Mouse (Mus musculus) gastrocnemius, postnatal 14 days (tissue): ENCODE measurements around the gene Gbe1. TPM values are rescaled to one million over a fixed set of nuclear protein-coding genes. Genes with fewer than 3 reads are reported as not detected.
A peak's percentile ranks its signal among the peaks of the same experiment; 100 is the strongest.

Experiments used
- DNase-seq: peaks from one replicate; pipeline ENCODE4 v3.0.0; 2021; ENCODE audit warnings: mixed read lengths
- intact Hi-C: fragments of 180-260 bp; cut with DNase I; formaldehyde crosslinking; loops from one replicate; pipeline ENCODE4 v1.15.1; 2025; ENCODE audit warnings: low total_unique reads
- long read RNA-seq, 2 experiments: library from polyadenylated mRNA; stranded (forward); transcript quantifications; one replicate each; pipeline ENCODE4 v2.0.0; 2021
- total RNA-seq, 2 experiments: library from RNA; stranded (reverse); gene quantifications; 2 replicates each; pipeline ENCODE4 v1.2.3; 2021

Gene Gbe1
- 10 to 100 TPM; 46.8 to 50.3 TPM for total RNA-seq
- long read RNA-seq, experiment 1, partial matches to known transcripts, result 10 of 74 reads
- long read RNA-seq, experiment 1, other reads (novel, unspliced or antisense), result 64 of 74 reads
- long read RNA-seq, experiment 2, partial matches to known transcripts, result 5 of 92 reads
- long read RNA-seq, experiment 2, other reads (novel, unspliced or antisense), result 87 of 92 reads

- intact Hi-C loops, result no loop called here
Observed at GRCm38 (mm10) chr16:70313886-70314577, at the start of gene Gbe1. Gene Gbe1, plus strand, starts transcription at chr16:70313949.

DNA sequence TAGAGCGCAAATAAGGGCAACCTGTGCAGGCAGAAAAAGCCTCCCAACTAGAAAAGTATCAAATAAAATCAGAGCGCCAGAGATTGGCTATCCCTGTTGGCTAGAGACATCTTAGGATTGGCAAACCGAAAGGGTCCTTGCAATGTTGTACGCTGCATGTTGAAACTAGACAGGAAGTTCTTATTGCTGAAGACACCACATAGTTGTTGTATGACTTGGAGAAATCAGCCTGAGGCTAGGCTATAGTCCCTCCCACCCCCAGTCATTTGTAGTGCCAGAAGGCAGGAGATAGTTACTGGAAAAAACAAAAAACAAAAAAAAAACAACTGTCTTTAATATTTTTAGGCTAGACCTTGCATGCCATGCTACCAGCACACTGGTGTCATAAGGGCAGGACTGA, 3.1 kb upstream of the Gbe1 start:
- intact Hi-C loops, result no loop called here
- DNase-seq, result no peak

More at GRCm38 (mm10) chr16:70313886-70314577, at the start of gene Gbe1:
- DNase-seq, result peak; percentile 95

DNA sequence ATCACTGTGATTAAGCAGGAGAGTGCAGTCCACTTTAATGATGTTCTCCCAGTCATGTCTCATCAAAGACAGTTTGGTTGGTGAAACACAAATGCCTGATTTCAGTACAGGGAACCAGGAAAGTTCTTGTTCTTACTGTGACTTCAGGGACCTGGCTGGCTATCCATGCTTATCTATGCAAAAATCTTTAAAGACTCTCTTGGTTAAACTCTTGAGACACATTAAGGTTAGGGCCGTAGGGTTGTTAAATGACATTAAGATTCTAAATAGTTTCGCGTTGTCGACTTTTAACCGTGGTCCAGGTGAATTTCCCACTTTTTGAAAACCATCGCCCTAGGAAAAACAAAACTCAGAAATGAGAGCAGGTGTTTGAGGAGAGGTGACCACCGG, 258 bp upstream of the Gbe1 start:
- intact Hi-C loops, result no loop called here
- DNase-seq, result no peak

GRCm38 (mm10) chr16:70314578-70314930, 805 bp downstream of the Gbe1 start:
- intact Hi-C loops, result no loop called here
- no peak for DNase-seq

- DNase-seq, result no peak
- intact Hi-C loops, result no loop called here
Observed at GRCm38 (mm10) chr16:70315261-70315660, 1.5 kb downstream of the Gbe1 start.

GRCm38 (mm10) chr16:70315862-70316390, 2.2 kb downstream of the Gbe1 start:
- intact Hi-C loops, result no loop called here
- no peak for DNase-seq

GRCm38 (mm10) chr16:70319388-70319787, 5.6 kb downstream of the Gbe1 start:
- intact Hi-C loops, result no loop called here

DNA sequence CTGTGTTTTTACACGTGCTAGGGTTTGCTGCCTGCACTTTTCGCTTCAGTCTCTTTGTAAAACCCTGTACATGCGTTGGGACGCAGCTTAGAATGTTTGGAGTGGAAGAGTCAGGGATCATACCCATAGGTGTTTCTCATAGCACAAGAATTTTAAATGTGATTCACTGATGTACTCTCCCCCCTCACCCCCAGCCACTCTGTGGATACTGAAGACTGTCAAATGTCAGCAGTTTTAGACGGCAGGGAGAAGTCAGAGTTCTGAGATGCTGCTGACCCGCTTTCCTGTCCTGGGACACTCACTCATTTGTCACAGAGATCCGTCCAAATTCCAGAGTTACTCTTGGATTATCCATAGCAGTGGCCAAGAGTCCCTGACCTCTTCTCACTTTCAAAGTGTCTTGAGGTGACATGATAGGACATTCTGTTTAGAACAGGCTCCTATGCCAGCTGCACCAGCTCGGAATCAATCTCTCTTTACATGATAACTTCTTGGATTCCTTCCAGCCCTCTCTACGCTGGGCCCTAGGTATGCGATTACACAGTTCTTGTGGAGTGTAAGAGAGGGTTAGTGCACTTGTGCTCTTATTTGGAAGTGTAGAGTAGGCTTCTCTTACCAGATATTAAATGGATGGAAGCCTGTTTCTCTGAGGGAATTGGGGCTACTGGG, 7.0 kb downstream of the Gbe1 start:
- intact Hi-C loops, result no loop called here
- no peak for DNase-seq

More at GRCm38 (mm10) chr16:70319388-70319787, 5.6 kb downstream of the Gbe1 start:
- DNase-seq, result no peak

DNA sequence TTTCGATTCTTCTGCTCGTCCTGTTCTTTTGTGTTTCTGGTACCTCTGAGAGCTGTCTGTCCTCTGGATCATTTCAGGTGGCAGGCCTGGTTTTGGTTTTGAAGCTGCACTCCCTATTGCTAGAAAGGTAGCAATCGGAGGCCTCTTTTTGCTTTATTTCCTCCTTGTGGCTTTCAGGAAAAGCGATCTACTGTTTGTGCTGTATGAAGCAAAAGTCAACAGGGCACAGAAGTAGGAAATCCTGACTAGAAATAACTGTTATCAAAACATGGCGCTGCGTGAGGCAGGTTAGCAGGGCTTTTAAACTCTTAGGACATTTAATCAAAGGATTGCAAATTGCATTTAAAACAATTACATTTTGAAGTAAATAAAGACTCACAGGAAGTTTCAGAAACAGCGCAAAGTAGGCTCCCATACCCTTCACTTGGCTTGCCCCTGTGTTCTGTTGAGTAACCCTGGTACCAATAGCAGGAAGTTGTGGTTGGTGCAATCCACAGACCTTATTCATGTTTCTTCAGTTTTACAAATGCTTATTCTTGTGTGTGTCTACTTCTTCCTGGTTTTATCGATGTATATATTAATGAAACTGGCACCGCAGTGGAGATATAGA, 12.7 kb downstream of the Gbe1 start:
- DNase-seq, result no peak
- intact Hi-C loops, result no loop called here

GRCm38 (mm10) chr16:70328566-70328965, 14.8 kb downstream of the Gbe1 start:
- intact Hi-C loops, result no loop called here
- DNase-seq, result no peak

DNA sequence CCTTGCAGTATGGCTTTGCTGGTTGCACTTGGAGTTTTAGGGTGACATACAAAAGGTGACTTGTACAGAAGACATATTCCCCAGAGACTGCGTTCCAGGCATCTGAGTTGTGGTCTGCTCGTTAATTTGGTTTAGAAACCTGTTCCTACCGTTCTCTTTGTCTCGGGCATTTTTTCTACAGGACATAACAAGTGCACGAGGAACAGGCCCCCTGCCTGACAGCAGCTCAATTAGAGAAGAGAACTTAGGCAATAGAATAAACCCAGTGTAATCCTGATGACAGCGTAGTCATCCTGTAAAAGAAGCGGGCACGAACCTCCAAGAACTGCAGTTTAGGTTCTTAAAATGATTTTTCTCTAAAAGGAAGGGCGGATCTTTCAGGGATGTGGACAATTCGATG, 15.3 kb downstream of the Gbe1 start:
- DNase-seq, result no peak
- intact Hi-C loops, result no loop called here

DNA sequence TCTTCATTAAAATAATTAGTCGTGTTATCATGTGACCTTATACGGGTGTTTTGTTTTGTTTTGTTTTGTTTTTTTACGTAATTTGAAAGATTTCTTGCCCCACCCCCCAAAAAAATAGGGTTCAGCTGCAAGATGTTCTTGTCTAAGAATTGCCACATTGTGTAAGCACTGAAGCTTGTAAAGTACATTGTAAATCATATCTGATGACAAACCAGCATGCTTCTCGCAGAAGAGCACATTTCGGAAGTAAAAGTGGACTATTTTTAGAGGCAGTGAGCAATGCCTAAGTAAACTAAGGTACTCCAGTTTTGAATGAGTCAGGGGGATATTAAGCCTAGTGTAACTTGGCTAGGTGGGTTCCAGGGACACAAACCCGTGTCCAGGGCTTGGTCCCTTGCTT, 15.7 kb downstream of the Gbe1 start:
- DNase-seq, result no peak
- intact Hi-C loops, result no loop called here

GRCm38 (mm10) chr16:70330007-70330406, 16.3 kb downstream of the Gbe1 start:
- DNase-seq, result no peak
- intact Hi-C loops, result no loop called here

GRCm38 (mm10) chr16:70330626-70331275, 17.0 kb downstream of the Gbe1 start:
- intact Hi-C loops, result no loop called here
- DNase-seq, result no peak

- intact Hi-C loops, result no loop called here
- DNase-seq, result no peak
Observed at GRCm38 (mm10) chr16:70334812-70335211, 21.1 kb downstream of the Gbe1 start.

GRCm38 (mm10) chr16:70335472-70335871, 21.7 kb downstream of the Gbe1 start:
- intact Hi-C loops, result no loop called here
- DNase-seq, result no peak

GRCm38 (mm10) chr16:70337661-70338060, 23.9 kb downstream of the Gbe1 start:
- no peak for DNase-seq
- intact Hi-C loops, result no loop called here

DNA sequence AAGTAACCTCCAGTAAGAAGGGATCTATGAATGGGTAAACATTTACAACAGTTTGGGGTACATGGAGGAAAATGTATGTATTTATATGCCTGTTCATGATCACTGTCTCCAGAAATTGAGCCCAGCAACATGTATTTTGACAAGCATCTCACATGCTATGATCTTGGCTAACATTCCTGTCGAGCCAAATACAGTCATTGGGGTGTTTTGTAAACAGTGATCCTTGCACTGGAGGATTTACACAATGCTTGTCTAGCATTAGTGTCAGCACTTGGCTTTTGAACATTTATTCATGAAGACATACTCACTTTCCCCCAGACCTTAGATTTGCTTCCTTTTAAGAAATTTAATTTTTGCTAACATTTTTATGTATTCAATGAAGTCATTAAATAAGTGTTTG, 30.7 kb downstream of the Gbe1 start:
- intact Hi-C loops, result no loop called here
- DNase-seq, result no peak

- intact Hi-C loops, result no loop called here
- no peak for DNase-seq
Observed at GRCm38 (mm10) chr16:70345607-70346006, 31.9 kb downstream of the Gbe1 start.

- intact Hi-C loops, result no loop called here
- no peak for DNase-seq
Observed at GRCm38 (mm10) chr16:70350011-70350410, 36.3 kb downstream of the Gbe1 start.
